15 mouse cellular contexts compared by ENCODE assay signal in genomic region chr19:38091512-38091985, GRCm38 (mm10). TPM values are rescaled to one million over a fixed set of nuclear protein-coding genes. Genes with fewer than 3 reads are reported as not detected.
DNase-seq lines count a peak whose midpoint lies in the region; ATAC-seq and TF ChIP-seq lines count a peak whose summit lies in the region.
"Had no signal": no experiment of that assay in that cellular context is flagged by ENCODE, and none has a peak within 500 bp of the region (broad histone marks: within the 10 kb centered on the region; RNA-seq: fewer than 3 reads in every experiment).

No protein-coding gene starts in this region.

- TF ChIP-seq POLR2A in MEL (IDR thresholded peaks at IDR 0.05; ENCODE audit: control insufficient read depth in 1 of 2, insufficient read depth in 1 of 2, low read depth in 1 of 2, low read length in 2 of 2, poor library complexity in 1 of 2): no peak

- H3K9me3 ChIP-seq in liver, postnatal 0 days (ENCODE audit: low read length): no peaks in the 10 kb centered on the region
- no peaks in the 10 kb centered on the region for H3K9me3 ChIP-seq in liver, embryonic 11.5 days (ENCODE audit: control insufficient read depth, low read length)
- H3K9me3 ChIP-seq in MEL (replicated peaks; ENCODE audit: insufficient read depth, low read length): no peaks in the 10 kb centered on the region
- H3K9me3 ChIP-seq: heart, embryonic 12.5 days; limb, embryonic 12.5 days had no signal

- H3K9ac ChIP-seq in liver, postnatal 0 days (replicated peaks): no peak overlapping the region
- H3K9ac ChIP-seq in liver, embryonic 11.5 days (ENCODE audit: low read depth, low read length): no peak overlapping the region
- H3K9ac ChIP-seq in MEL (ENCODE audit: control insufficient read depth, low read depth, low read length, poor library complexity, severe bottlenecking): no peak overlapping the region
- H3K9ac ChIP-seq: heart, embryonic 12.5 days; limb, embryonic 12.5 days had no signal

- 51% methylated on average over 4 of the region's 4 CpGs for WGBS in liver, postnatal 0 days (ENCODE audit: insufficient replicate concordance)
- WGBS in liver, embryonic 11.5 days: 55% methylated on average over 4 of the region's 4 CpGs

- intact Hi-C loops in gastrocnemius, adult 2 months (cut with DNase I): no loop called here

- H3K27me3 ChIP-seq in liver, postnatal 0 days (ENCODE audit: insufficient read depth, low read length): no peaks in the 10 kb centered on the region
- peaks cover 22% of the 10 kb centered on the region for H3K27me3 ChIP-seq in liver, embryonic 11.5 days (replicated peaks; ENCODE audit: control insufficient read depth, insufficient read depth, low read length)
- no peaks in the 10 kb centered on the region for H3K27me3 ChIP-seq in MEL (ENCODE audit: control insufficient read depth in 1 of 2, insufficient read depth in 2 of 2, low read length in 2 of 2)

- no peaks in the 10 kb centered on the region for H3K36me3 ChIP-seq in liver, postnatal 0 days (replicated peaks; ENCODE audit: insufficient read depth, low read length)
- H3K36me3 ChIP-seq in liver, embryonic 11.5 days (ENCODE audit: control insufficient read depth, insufficient read depth, low read length): no peaks in the 10 kb centered on the region
- H3K36me3 ChIP-seq in MEL (ENCODE audit: control insufficient read depth in 1 of 2, insufficient read depth in 2 of 2, low read length in 2 of 2): peaks cover 0 to 9% of the 10 kb centered on the region in 2 experiments; a peak in 2 of 4 replicates
- H3K36me3 ChIP-seq: heart, embryonic 12.5 days; limb, embryonic 12.5 days had no signal

- no peak for TF ChIP-seq EP300 in liver, postnatal 0 days (IDR thresholded peaks at IDR 0.05; ENCODE audit: low read depth)
- no peak for TF ChIP-seq EP300 in MEL (IDR thresholded peaks at IDR 0.05; ENCODE audit: low read depth in 1 of 2, low read length in 2 of 2)

- H3K79me2 ChIP-seq in MEL (ENCODE audit: control insufficient read depth, insufficient read depth, low read length, poor library complexity): no peaks in the 10 kb centered on the region

- no peak for TF ChIP-seq CTCF in liver, postnatal 0 days (IDR thresholded peaks at IDR 0.05; ENCODE audit: low read depth)
- no peak for TF ChIP-seq CTCF in MEL (IDR thresholded peaks at IDR 0.05 in 2 of 3, conservative IDR thresholded peaks at IDR 0.05 in 1 of 3; ENCODE audit: control insufficient read depth in 1 of 3, insufficient read depth in 1 of 3, low read depth in 2 of 3, low read length in 3 of 3, poor library complexity in 1 of 3, severe bottlenecking in 1 of 3)
- TF ChIP-seq CTCF in gastrocnemius, adult 2 months (IDR thresholded peaks at IDR 0.05): no peak

- DNase-seq in liver, postnatal 0 days: peak; percentile 46
- no peak for DNase-seq in liver, embryonic 11.5 days (ENCODE audit: low spot score)
- DNase-seq in MEL (ENCODE audit: low read depth, low spot score): peak; percentile 6
- DNase-seq in frontal cortex, postnatal 14 days (ENCODE audit: low spot score in 2 of 2): no peak
- DNase-seq in gastrocnemius, adult 2 months: no peak
- DNase-seq: adrenal gland, postnatal 10 days; gastrocnemius, postnatal 14 days had no signal

- peak; percentile 65 for ATAC-seq in liver, postnatal 0 days
- ATAC-seq in liver, embryonic 11.5 days (replicated peaks; ENCODE audit: low FRiP score): no peak
- peak; percentile 41; the same call in 1 of the 2 replicates for ATAC-seq in granulocyte monocyte progenitor cell, adult 5-6 weeks (replicated peaks; ENCODE audit: poor library complexity, severe bottlenecking)
- ATAC-seq in monocyte, adult 5-6 weeks (replicated peaks; ENCODE audit: insufficient number of reproducible peaks, low FRiP score, low TSS enrichment, poor library complexity, severe bottlenecking): peak; percentile 37; the same call in 1 of the 2 replicates

- H3K4me3 ChIP-seq in liver, postnatal 0 days (ENCODE audit: low read depth, low read length): no peak overlapping the region
- no peak overlapping the region for H3K4me3 ChIP-seq in liver, embryonic 11.5 days (ENCODE audit: low read depth, low read length)
- H3K4me3 ChIP-seq in MEL (ENCODE audit: control insufficient read depth in 1 of 2, insufficient read depth in 1 of 2, low read depth in 2 of 2, low read length in 2 of 2): no peak overlapping the region
- no peak overlapping the region for H3K4me3 ChIP-seq in gastrocnemius, adult 2 months
- H3K4me3 ChIP-seq: heart, embryonic 12.5 days; limb, embryonic 12.5 days had no signal

- peak overlapping the region; percentile 16; the same call in 1 of the 2 replicates for H3K27ac ChIP-seq in liver, postnatal 0 days (ENCODE audit: low read depth)
- no peak overlapping the region for H3K27ac ChIP-seq in liver, embryonic 11.5 days (ENCODE audit: low read depth, low read length)
- H3K27ac ChIP-seq in MEL (ENCODE audit: control insufficient read depth, low read depth, low read length): no peak overlapping the region
- H3K27ac ChIP-seq in gastrocnemius, adult 2 months: no peak overlapping the region
- H3K27ac ChIP-seq: limb, embryonic 12.5 days; macrophage had no signal

- no peak for TF ChIP-seq RAD21 in MEL (IDR thresholded peaks at IDR 0.05; ENCODE audit: low read depth, low read length)

- no peak overlapping the region for H3K4me2 ChIP-seq in liver, postnatal 0 days (ENCODE audit: low read depth, low read length)
- H3K4me2 ChIP-seq in liver, embryonic 11.5 days: no peak overlapping the region
- H3K4me2 ChIP-seq: heart, embryonic 12.5 days; limb, embryonic 12.5 days had no signal

- H3K4me1 ChIP-seq in liver, postnatal 0 days (ENCODE audit: insufficient read depth): peaks cover 10% of the 10 kb centered on the region
- no peaks in the 10 kb centered on the region for H3K4me1 ChIP-seq in liver, embryonic 11.5 days (replicated peaks; ENCODE audit: control insufficient read depth, insufficient read depth, low read length)
- H3K4me1 ChIP-seq in MEL (ENCODE audit: control insufficient read depth in 1 of 2, insufficient read depth in 2 of 2, low read length in 2 of 2): peaks cover 0 to 6% of the 10 kb centered on the region in 2 experiments; a peak in 2 of 4 replicates
- H3K4me1 ChIP-seq: heart, embryonic 12.5 days had no signal

TF ChIP-seq in MEL, 35 proteins besides CTCF, POLR2A, EP300 and RAD21 (continues in another document):
- no peak for TF ChIP-seq MXI1 (IDR thresholded peaks at IDR 0.05; ENCODE audit: low read depth, low read length)

RNA-seq across cellular contexts. Expression of gene Ffar4, which starts 5.3 kb away (rescaled TPM):
- polyA plus RNA-seq in liver, postnatal 0 days (2015; fragmentation: Nextera tagmentation; extraction: Ambion mirVana): 4.3 and 8.8 TPM in 2 replicates
- polyA plus RNA-seq in liver, embryonic 11.5 days (2014; fragmentation: Nextera tagmentation; extraction: Ambion mirVana): 1.1 TPM in 2 replicates
- total RNA-seq in MEL (2012; rRNA removed): not detected in 2 replicates
- polyA plus RNA-seq in MEL (2012; ENCODE audit: insufficient read depth in 1 of 2, insufficient read length in 2 of 2, low read depth in 1 of 2, low replicate concordance in 2 of 2, missing spikeins in 1 of 2): not detected
- not detected in 2 replicates for total RNA-seq in granulocyte monocyte progenitor cell, adult 5-6 weeks (2014; fragmentation: Nextera tagmentation)
- total RNA-seq in granulocyte monocyte progenitor cell, adult 5-6 weeks (2017): 0.47 TPM in 1 of 2 replicates, not detected in the other
- 0.32 TPM in 1 of 3 replicates, not detected in the others for total RNA-seq in monocyte, adult 5-6 weeks (2017)
- total RNA-seq in gastrocnemius, adult 2 months (2021): not detected
- total RNA-seq: gastrocnemius, postnatal 14 days; left cerebral cortex, adult 18-20 months had no signal
- polyA plus RNA-seq: embryonic facial prominence, embryonic 11.5 days; heart, embryonic 12.5 days; hindbrain, embryonic 11.5 days; macrophage had no signal

RNA-seq across cellular contexts. Expression of gene Rbp4, which starts 33.5 kb away (rescaled TPM):
- polyA plus RNA-seq in liver, postnatal 0 days (2015; fragmentation: Nextera tagmentation; extraction: Ambion mirVana): 7,568 and 8,084 TPM in 2 replicates
- polyA plus RNA-seq in liver, embryonic 11.5 days (2014; fragmentation: Nextera tagmentation; extraction: Ambion mirVana): 1,416 and 1,448 TPM in 2 replicates
- total RNA-seq in MEL (2012; rRNA removed): not detected in 2 replicates
- polyA plus RNA-seq in MEL (2012; ENCODE audit: insufficient read depth in 1 of 2, insufficient read length in 2 of 2, low read depth in 1 of 2, low replicate concordance in 2 of 2, missing spikeins in 1 of 2): not detected
- total RNA-seq in granulocyte monocyte progenitor cell, adult 5-6 weeks (2014; fragmentation: Nextera tagmentation): not detected in 2 replicates
- total RNA-seq in granulocyte monocyte progenitor cell, adult 5-6 weeks (2017): not detected in 2 replicates
- total RNA-seq in monocyte, adult 5-6 weeks (2017): not detected in 3 replicates
- 1 to 10 TPM; 1.1 to 1.7 TPM for total RNA-seq in gastrocnemius, adult 2 months (2021)
- polyA plus RNA-seq: macrophage had no signal

RNA-seq across cellular contexts. Expression of gene Cep55, which starts 36.7 kb away (rescaled TPM):
- 3.0 and 3.3 TPM in 2 replicates for polyA plus RNA-seq in liver, postnatal 0 days (2015; fragmentation: Nextera tagmentation; extraction: Ambion mirVana)
- 16.0 and 16.7 TPM in 2 replicates for polyA plus RNA-seq in liver, embryonic 11.5 days (2014; fragmentation: Nextera tagmentation; extraction: Ambion mirVana)
- total RNA-seq in MEL (2012; rRNA removed): 11.1 and 14.4 TPM in 2 replicates
- 10 to 100 TPM in 1 of 2 experiments, not detected in 1; 17.1 TPM for polyA plus RNA-seq in MEL (2012; ENCODE audit: insufficient read depth in 1 of 2, insufficient read length in 2 of 2, low read depth in 1 of 2, low replicate concordance in 2 of 2, missing spikeins in 1 of 2)
- 16.1 and 21.4 TPM in 2 replicates for total RNA-seq in granulocyte monocyte progenitor cell, adult 5-6 weeks (2014; fragmentation: Nextera tagmentation)
- 57.7 and 60.0 TPM in 2 replicates for total RNA-seq in granulocyte monocyte progenitor cell, adult 5-6 weeks (2017)
- 2.9 to 4.1 TPM (median 3.4 TPM) in 3 replicates for total RNA-seq in monocyte, adult 5-6 weeks (2017)
- total RNA-seq in gastrocnemius, adult 2 months (2021): not detected
- total RNA-seq: left cerebral cortex, adult 18-20 months had no signal

RNA-seq across cellular contexts. Expression of gene Pde6c, which starts 41.0 kb away (rescaled TPM):
- polyA plus RNA-seq in liver, postnatal 0 days (2015; fragmentation: Nextera tagmentation; extraction: Ambion mirVana): 24.7 and 28.2 TPM in 2 replicates
- polyA plus RNA-seq in liver, embryonic 11.5 days (2014; fragmentation: Nextera tagmentation; extraction: Ambion mirVana): 2.4 and 4.0 TPM in 2 replicates
- not detected in 2 replicates for total RNA-seq in MEL (2012; rRNA removed)
- polyA plus RNA-seq in MEL (2012; ENCODE audit: insufficient read depth in 1 of 2, insufficient read length in 2 of 2, low read depth in 1 of 2, low replicate concordance in 2 of 2, missing spikeins in 1 of 2): not detected
- total RNA-seq in granulocyte monocyte progenitor cell, adult 5-6 weeks (2014; fragmentation: Nextera tagmentation): not detected in 2 replicates
- not detected in 2 replicates for total RNA-seq in granulocyte monocyte progenitor cell, adult 5-6 weeks (2017)
- total RNA-seq in monocyte, adult 5-6 weeks (2017): not detected in 3 replicates
- not detected for total RNA-seq in gastrocnemius, adult 2 months (2021)
- total RNA-seq: gastrocnemius, postnatal 14 days had no signal
- polyA plus RNA-seq: embryonic facial prominence, embryonic 11.5 days; heart, embryonic 12.5 days; hindbrain, embryonic 11.5 days; limb, embryonic 12.5 days; macrophage had no signal

RNA-seq across cellular contexts. Expression of gene Myof, which starts 48.2 kb away (rescaled TPM):
- 1.6 and 1.7 TPM in 2 replicates for polyA plus RNA-seq in liver, postnatal 0 days (2015; fragmentation: Nextera tagmentation; extraction: Ambion mirVana)
- 3.0 and 4.4 TPM in 2 replicates for polyA plus RNA-seq in liver, embryonic 11.5 days (2014; fragmentation: Nextera tagmentation; extraction: Ambion mirVana)
- 0.04 TPM in 1 of 2 replicates, not detected in the other for total RNA-seq in MEL (2012; rRNA removed)
- polyA plus RNA-seq in MEL (2012; ENCODE audit: insufficient read depth in 1 of 2, insufficient read length in 2 of 2, low read depth in 1 of 2, low replicate concordance in 2 of 2, missing spikeins in 1 of 2): not detected
- 2.3 and 6.7 TPM in 2 replicates for total RNA-seq in granulocyte monocyte progenitor cell, adult 5-6 weeks (2014; fragmentation: Nextera tagmentation)
- total RNA-seq in granulocyte monocyte progenitor cell, adult 5-6 weeks (2017): 1.0 and 1.1 TPM in 2 replicates
- total RNA-seq in monocyte, adult 5-6 weeks (2017): 4.6 to 10.5 TPM (median 7.5 TPM) in 3 replicates
- 1 to 10 TPM; 4.7 to 6.4 TPM for total RNA-seq in gastrocnemius, adult 2 months (2021)

Comparison
In these comparisons a context has a peak if more than half of its experiments do, and no peak if none do; other contexts are left out.
1. DNase-seq: peak in liver, postnatal 0 days (single experiment) and MEL (single experiment); none in liver, embryonic 11.5 days (single experiment), frontal cortex, postnatal 14 days (0 of 2) and gastrocnemius, adult 2 months (single experiment).